Mouse (Mus musculus): ENCODE results near the gene Isg20l2.

DNA sequence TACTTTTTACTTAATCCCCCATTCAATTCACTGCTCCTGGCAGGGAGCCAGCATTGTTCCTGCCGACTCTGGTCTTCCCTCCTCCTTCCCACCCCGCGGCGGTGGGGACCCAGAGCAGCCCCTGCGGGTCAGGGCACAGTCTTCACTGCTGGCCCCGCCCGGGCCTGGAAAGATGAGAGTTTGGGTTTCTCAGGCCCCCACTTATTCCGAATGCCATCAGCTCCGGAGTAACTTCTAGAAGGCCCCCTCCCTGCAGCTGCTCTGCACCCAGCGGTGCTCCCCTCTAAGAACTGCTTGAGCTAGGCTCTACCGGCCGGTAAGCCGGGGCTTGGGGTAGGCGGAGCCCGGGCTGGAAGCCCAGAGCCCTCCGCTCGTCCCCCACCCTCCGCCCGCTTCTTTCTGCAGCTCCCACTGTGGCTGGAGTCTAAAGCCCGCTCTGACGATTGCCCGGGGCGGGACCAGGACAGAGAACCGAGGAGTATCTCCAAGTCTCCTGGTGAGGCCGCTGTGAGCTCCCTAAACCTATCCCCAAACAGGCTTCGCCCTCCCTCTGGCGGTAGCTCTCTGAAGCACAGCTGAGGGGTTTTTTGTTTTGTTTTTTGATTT is 30.6 kb downstream of the Isg20l2 start:
- TF ChIP-seq CTCF (IDR thresholded peaks at IDR 0.05; ENCODE audit: low read depth): peak; percentile 98
- TF ChIP-seq EP300 (optimal IDR thresholded peaks at IDR 0.05): no peak

Measured in stomach, postnatal 0 days (tissue).